Mouse (Mus musculus) embryonic facial prominence, embryonic 11.5 days (tissue): ENCODE data around the gene Nacc2. TPM values are rescaled to one million over a fixed set of nuclear protein-coding genes. Genes with fewer than 3 reads are reported as not detected.

Source experiments
- ATAC-seq: fragments of 200-750 bp; cut with Nextera tagmentation; replicated peaks from 2 replicates; pipeline ENCODE4 v1.8.0; 2017; ENCODE audit warnings: low read depth; ENCODE audit not compliant: insufficient number of reproducible peaks, low FRiP score, low TSS enrichment
- DNase-seq: peaks from one replicate; pipeline ENCODE4 v3.0.0-alpha.2; 2015; ENCODE audit warnings: low spot score
- H3K27ac ChIP-seq: fragments of 300-500 bp; sonication (generic); replicated peaks from 2 replicates; pipeline ENCODE4 v1.5.1; 2014; ENCODE audit warnings: mild to moderate bottlenecking, low read depth, low read length, control low read depth
- H3K27me3 ChIP-seq: fragments of 300-500 bp; sonication (generic); 2 replicates; pipeline ENCODE4 v1.6.1; 2014; ENCODE audit warnings: mild to moderate bottlenecking, low read length, moderate library complexity, mixed read lengths; ENCODE audit not compliant: control insufficient read depth, insufficient read depth
- H3K36me3 ChIP-seq: fragments of 300-500 bp; sonication (generic); replicated peaks from 2 replicates; pipeline ENCODE4 v1.6.1; 2014; ENCODE audit warnings: low read depth, mild to moderate bottlenecking, low read length, moderate library complexity, mixed read lengths; ENCODE audit not compliant: control insufficient read depth, insufficient read depth
- H3K4me1 ChIP-seq: fragments of 300-500 bp; sonication (generic); 2 replicates; pipeline ENCODE4 v1.6.1; 2014; ENCODE audit warnings: low read length, mixed read lengths; ENCODE audit not compliant: control insufficient read depth, insufficient read depth
- H3K4me2 ChIP-seq: fragments of 300-500 bp; sonication (generic); 2 replicates; pipeline ENCODE4 v1.6.1; 2014; ENCODE audit warnings: low read depth, mild to moderate bottlenecking, control low read depth, low read length, moderate library complexity
- H3K4me3 ChIP-seq: fragments of 300-500 bp; sonication (generic); 2 replicates; pipeline ENCODE4 v1.5.1; 2014; ENCODE audit warnings: low read depth, low read length, control low read depth
- H3K9ac ChIP-seq: fragments of 300-500 bp; sonication (generic); replicated peaks from 2 replicates; pipeline ENCODE4 v1.6.1; 2014; ENCODE audit warnings: mild to moderate bottlenecking, control low read depth, low read length
- H3K9me3 ChIP-seq: fragments of 300-500 bp; sonication (generic); replicated peaks from 2 replicates; pipeline ENCODE4 v1.6.1; 2016; ENCODE audit warnings: mild to moderate bottlenecking, low read length, inconsistent platforms, mixed read lengths; ENCODE audit not compliant: control insufficient read depth
- WGBS: fragments of 180-500 bp; shearing (Covaris S2); extraction: QIAGEN DNeasy Blood & Tissue Kit; methylation state at CpG from one replicate; pipeline ENCODE4 v1.1.7; 2014; 5-methylcytosine and 5-hydroxymethylcytosine counted together
- polyA plus RNA-seq: library from polyadenylated mRNA; unstranded; fragments of >200 nt; fragmentation: Nextera tagmentation; extraction: Ambion mirVana; gene quantifications from 2 replicates; pipeline ENCODE4 v1.2.1, GENCODE M21; 2014

Nacc2 gene
- polyA plus RNA-seq, 1 experiment from 2014 or later, result 2.7 TPM

DNA sequence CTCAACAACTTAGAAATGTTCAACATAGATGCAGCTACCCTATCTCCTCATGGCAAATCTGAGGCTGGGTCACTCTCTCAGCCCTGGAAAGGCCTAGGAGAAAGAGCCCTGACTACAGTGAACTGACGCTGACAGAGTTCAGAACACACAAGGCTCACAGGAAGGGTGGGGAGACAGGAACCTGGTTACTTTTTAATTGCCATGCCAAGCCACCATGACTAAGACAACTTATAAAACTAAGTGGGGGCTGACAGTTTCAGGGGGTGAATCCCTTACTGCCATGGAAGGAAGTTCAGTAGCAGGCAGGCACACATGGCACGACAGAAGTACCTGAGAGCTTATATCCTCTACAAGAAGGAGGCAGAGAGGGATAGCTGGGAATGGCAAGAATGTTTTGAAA lies 16.8 kb downstream of the Nacc2 start:
- H3K36me3 ChIP-seq, result no peaks in the 10 kb centered on the region
- WGBS, result 83% methylated on average over 2 of the region's 2 CpGs
- no peaks in the 10 kb centered on the region for H3K9me3 ChIP-seq
- H3K27me3 ChIP-seq, result no peaks in the 10 kb centered on the region
- no peak for ATAC-seq
- H3K4me3 ChIP-seq, result no peak overlapping the region
- no peak overlapping the region for H3K27ac ChIP-seq
- H3K4me1 ChIP-seq, result no peaks in the 10 kb centered on the region
- H3K9ac ChIP-seq, result no peak overlapping the region
- no peak overlapping the region for H3K4me2 ChIP-seq
- DNase-seq, result no peak

DNA sequence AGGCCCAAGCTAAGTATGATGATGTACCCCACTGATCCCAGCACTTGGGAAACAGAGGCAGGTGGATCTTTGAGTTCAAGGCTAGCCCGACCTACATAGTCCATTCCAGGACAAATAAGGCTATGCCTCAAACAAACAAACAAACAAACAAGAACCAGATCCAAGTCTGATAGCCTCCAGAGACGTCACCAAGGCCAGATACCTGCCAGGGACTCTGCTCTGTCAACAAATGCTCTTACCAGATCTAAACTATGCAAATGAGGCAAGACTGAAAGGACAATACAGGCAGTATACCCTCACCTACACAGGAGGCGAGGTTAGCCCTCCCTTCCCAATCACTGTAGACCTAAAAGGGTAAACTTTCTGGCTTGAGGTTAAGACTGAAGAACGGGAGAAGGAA lies 22.7 kb downstream of the Nacc2 start:
- Histone ChIP-seq H3K4me1 (no peaks in the 10 kb centered on the region), H3K4me2 (no peak overlapping the region), H3K36me3 (no peaks in the 10 kb centered on the region), H3K27ac (no peak overlapping the region), H3K9ac (no peak overlapping the region), H3K9me3 (no peaks in the 10 kb centered on the region), H3K4me3 (no peak overlapping the region), H3K27me3 (no peaks in the 10 kb centered on the region)
- WGBS, result 72% methylated on average over 4 of the region's 4 CpGs
- no peak for ATAC-seq
- DNase-seq, result no peak

DNA sequence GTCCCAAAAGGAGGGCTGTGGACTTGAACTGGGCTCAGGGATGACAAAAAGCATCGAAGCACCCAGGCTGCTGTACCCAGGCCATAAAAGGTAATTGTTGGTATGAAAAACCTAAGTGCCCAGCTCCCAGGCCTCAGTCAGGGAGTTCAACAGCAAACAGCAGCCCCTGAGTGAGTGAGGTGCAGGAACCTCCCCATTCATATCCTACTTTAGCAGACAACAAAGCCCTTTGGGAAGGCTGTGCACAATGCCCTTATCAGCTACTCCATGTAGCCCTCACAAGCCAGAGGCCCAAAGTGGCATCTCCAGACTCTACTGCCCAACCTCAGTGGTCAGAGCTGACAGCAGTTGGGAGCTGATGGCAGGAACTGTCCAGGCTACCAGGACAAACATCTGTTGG lies 23.2 kb downstream of the Nacc2 start:
- no peak overlapping the region for H3K4me2 ChIP-seq
- no peak overlapping the region for H3K9ac ChIP-seq
- H3K4me1 ChIP-seq, result no peaks in the 10 kb centered on the region
- no peak for DNase-seq
- no peak overlapping the region for H3K27ac ChIP-seq
- no peak overlapping the region for H3K4me3 ChIP-seq
- ATAC-seq, result no peak
- WGBS, result 84% methylated on average over 1 of the region's 1 CpGs
- H3K9me3 ChIP-seq, result no peaks in the 10 kb centered on the region
- H3K27me3 ChIP-seq, result no peaks in the 10 kb centered on the region
- no peaks in the 10 kb centered on the region for H3K36me3 ChIP-seq

DNA sequence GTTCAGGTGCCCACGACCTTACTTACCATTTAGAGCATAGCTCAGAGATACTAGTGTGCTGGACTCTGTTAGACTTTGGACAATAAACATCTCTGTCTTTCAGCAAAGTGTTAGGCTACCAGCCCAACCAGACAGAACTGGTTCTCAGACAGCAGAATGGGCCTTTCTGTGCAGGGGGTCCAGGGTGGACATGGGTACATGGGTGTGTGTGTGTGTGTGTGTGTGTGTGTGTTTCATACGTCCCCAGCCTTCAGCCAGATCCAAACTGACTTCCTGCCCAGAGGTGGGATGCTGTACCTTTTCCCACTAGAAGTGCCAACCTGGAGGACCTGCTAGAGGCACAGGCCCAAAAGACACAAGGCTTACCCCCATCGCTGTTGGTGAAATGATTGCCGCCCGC lies 23.8 kb downstream of the Nacc2 start:
- Histone ChIP-seq H3K9me3 (no peaks in the 10 kb centered on the region), H3K27me3 (no peaks in the 10 kb centered on the region), H3K4me2 (no peak overlapping the region), H3K36me3 (no peaks in the 10 kb centered on the region), H3K4me1 (no peaks in the 10 kb centered on the region), H3K4me3 (no peak overlapping the region), H3K27ac (no peak overlapping the region), H3K9ac (no peak overlapping the region)
- ATAC-seq (no peak), DNase-seq (no peak)
- WGBS, result 83% methylated on average over 5 of the region's 5 CpGs

DNA sequence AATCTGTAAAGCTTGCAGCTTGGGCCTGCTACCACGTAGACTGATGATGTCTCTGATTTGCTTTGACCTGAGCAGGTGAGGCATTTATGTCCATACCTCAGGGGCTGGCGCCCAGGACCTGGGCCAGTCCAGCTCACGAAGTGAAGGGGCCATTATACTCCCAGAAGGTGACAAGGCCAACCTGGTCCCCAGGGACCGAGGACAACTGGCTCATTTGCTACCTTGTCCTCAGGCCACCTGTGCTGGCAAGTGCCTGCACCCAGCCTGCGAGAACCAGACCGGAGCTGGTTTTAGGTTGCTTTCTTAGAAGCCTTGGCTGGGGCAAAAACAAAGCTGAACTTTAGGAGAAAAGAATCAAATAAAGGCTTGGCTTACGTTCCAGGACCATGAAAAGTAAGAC lies 29.1 kb downstream of the Nacc2 start:
- 0 out of 2 replicates have a peak, but pooled peaks cover 3% of the 10 kb centered on the region for H3K27me3 ChIP-seq

DNA sequence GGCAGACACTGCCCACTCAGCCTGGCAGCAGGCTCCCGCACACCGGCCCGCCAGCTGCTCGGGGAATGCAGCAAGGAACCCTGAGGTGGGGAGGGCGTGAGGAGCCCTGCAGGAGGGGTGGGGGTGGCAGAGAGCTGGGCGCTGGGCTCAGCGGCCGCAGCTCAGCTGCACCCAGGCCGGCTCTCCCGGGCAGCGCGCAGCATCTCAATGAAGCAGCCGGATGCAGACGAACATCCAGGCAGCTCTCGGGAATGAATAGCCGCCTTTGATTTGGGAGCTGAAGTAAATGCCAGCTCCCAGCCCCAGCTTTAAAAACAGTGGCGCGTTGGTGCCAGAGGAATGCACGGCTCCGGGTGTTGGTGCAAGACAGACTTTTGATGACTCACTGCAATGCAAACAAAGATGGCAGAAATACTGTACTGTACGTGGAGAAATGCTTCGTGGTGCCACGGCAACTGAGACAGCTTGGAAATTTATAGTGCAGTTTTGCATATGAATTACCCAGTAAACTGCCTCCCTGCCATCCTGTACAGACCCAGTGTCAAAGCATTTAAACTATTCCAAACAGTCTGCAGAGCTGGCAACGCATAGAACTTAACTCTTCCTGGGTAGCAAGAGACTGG lies 31.1 kb downstream of the Nacc2 start:
- H3K27me3 ChIP-seq, result 0 out of 2 replicates have a peak, but pooled peaks cover 3% of the 10 kb centered on the region
- H3K9ac ChIP-seq, result peak overlapping the region; percentile 84
- ATAC-seq, result peak; percentile 50; the same call in 1 of the 2 replicates
- H3K36me3 ChIP-seq, result no peaks in the 10 kb centered on the region
- peak overlapping the region; percentile 97 for H3K4me2 ChIP-seq
- DNase-seq, result peak; percentile 61
- under 1% methylated on average over 24 of the region's 24 CpGs for WGBS
- peaks cover 3% of the 10 kb centered on the region for H3K4me1 ChIP-seq
- H3K4me3 ChIP-seq, result peak overlapping the region; percentile 71
- peak overlapping the region; percentile 56 for H3K27ac ChIP-seq
- H3K9me3 ChIP-seq, result no peaks in the 10 kb centered on the region

More for the DNA sequence above, 29.1 kb downstream of the Nacc2 start:
- Histone ChIP-seq H3K4me3 (no peak overlapping the region), H3K4me2 (no peak overlapping the region), H3K9ac (no peak overlapping the region), H3K4me1 (peaks cover 3% of the 10 kb centered on the region), H3K9me3 (no peaks in the 10 kb centered on the region), H3K27ac (no peak overlapping the region), H3K36me3 (no peaks in the 10 kb centered on the region)
- 78% methylated on average over 7 of the region's 7 CpGs for WGBS
- DNase-seq, result no peak
- ATAC-seq, result no peak

DNA sequence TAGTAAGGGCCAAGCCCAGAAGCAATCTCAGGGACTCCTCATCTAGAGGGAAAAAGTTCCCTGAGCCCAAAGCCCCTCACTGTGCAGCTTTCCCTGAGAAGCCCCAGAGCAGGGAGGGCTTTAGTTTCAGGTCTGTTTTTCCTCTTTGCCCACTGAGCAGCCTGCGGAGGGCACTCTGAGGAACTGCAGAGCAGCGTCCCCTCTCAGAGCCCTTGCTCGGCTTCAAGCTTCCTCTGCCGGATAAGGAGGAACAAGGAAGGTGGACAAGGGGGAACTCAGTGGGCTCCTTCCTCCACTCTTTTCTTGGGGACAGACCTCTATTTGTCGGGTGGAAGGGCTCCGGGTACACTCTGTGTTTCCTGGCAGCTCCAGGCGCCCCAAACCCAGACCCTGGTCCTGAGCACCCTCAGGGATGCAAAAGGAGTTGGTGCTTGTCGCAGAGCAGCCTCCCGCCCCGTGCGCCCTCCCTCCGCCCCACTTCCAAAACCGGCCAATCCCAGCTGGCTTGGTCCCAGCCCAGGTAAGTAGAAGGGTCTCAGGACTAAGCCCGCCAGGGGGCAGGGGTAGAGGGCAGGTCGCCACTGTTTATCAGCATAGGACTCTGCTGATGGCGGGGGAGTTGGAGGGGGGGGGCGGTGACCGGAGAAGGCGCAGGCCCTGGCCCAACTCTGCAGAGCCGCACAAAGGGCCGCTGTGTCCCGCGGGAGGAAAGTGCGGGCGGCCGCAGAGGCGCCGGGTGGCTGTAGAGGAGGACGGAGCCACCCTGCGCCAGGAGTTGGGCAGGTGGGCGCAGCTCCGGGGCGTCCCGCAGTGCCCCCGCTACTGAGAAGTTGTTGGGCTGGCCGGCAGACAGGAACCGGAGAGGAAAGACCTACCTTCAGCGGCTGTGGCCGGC lies 31.9 kb downstream of the Nacc2 start:
- peak; percentile 57 for ATAC-seq
- Histone ChIP-seq H3K36me3 (no peaks in the 10 kb centered on the region), H3K9me3 (no peaks in the 10 kb centered on the region), H3K9ac (peak overlapping the region; percentile 84), H3K4me3 (peak overlapping the region; percentile 71), H3K4me1 (peaks cover 3% of the 10 kb centered on the region), H3K4me2 (peak overlapping the region; percentile 97), H3K27me3 (0 out of 2 replicates have a peak, but pooled peaks cover 3% of the 10 kb centered on the region), H3K27ac (peak overlapping the region; percentile 56)
- WGBS, result under 1% methylated on average over 38 of the region's 39 CpGs
- DNase-seq, result peak; percentile 70

DNA sequence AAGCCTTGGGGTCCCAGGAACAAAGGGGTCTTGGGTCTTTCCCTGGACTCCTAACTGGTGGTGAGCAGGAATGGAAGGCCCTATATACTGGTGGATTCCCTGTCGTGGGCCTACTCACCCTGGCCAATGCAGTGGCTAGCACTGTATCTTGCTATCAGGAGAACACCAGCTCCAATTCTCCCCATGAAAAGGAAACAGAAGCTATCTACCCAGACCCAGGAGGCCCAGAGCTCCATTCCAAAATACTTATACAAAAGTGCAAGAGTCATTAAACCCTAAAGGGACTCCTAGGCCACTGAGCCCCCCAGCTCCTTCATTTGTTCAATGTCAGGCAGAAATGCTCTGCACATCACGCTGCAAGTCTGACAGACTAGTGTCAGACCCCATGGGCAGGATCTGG lies 34.0 kb downstream of the Nacc2 start:
- Histone ChIP-seq H3K4me1 (peaks cover 3% of the 10 kb centered on the region), H3K4me2 (no peak overlapping the region), H3K4me3 (no peak overlapping the region), H3K9me3 (no peaks in the 10 kb centered on the region), H3K36me3 (no peaks in the 10 kb centered on the region), H3K27ac (no peak overlapping the region), H3K27me3 (0 out of 2 replicates have a peak, but pooled peaks cover 3% of the 10 kb centered on the region), H3K9ac (no peak overlapping the region)
- DNase-seq, result no peak
- no peak for ATAC-seq
- 81% methylated on average over 2 of the region's 2 CpGs for WGBS
